Mouse (Mus musculus): ENCODE results near the gene Pcdh10. TPM values are rescaled to one million over a fixed set of nuclear protein-coding genes. Genes with fewer than 3 reads are reported as not detected.

The Pcdh10 gene
- polyA plus RNA-seq, 1 experiment, result 0.01 TPM

DNA sequence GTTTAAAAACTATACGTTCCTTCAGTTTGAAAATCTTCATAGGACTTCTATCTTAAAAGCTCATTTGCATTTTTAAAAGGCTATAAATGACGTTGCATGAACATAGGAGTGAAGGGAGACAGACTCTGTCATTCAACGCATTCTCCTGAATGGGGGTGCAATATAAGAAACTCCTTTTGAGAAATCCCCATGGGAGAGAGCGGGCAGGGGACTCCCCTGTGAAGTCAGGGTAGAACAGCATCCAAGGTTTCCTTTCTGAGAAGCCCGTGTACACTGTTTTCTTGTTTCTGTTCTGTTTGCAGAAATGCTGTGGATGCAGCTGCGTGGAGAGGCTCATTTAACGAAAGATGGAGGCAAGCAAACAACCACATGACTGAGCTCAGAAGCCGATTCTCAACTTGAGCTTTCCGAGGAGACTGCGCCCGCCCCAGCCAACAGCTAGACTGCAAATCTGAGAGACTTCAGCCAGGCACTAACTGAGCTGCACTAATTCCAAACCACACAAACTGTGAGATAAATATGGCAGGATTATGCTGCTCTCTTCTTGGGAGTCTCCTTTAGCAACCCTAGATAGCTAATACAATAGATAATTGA lies 54.1 kb downstream of the Pcdh10 start:
- Histone ChIP-seq H3K36me3 (ENCODE audit: control insufficient read depth) (no peaks in the 10 kb centered on the region), H3K4me1 (ENCODE audit: control insufficient read depth) (no peaks in the 10 kb centered on the region), H3K4me3 (replicated peaks) (no peak overlapping the region), H3K27me3 (ENCODE audit: control insufficient read depth) (no peaks in the 10 kb centered on the region), H3K9me3 (ENCODE audit: control insufficient read depth, low read length) (no peaks in the 10 kb centered on the region; the same call in 1 of the 2 replicates)
- TF ChIP-seq GATA1 (IDR thresholded peaks at IDR 0.05; ENCODE audit: low read length) (no peak), TAL1 (IDR thresholded peaks at IDR 0.05; ENCODE audit: low read length) (no peak)

Measured in erythroblast, embryonic 14.5 days (primary cell).